Comparison of ENCODE assay signal across 8 mouse cellular contexts in genomic region chr6:89351441-89352137, GRCm38 (mm10). TPM values are rescaled to one million over a fixed set of nuclear protein-coding genes. Genes with fewer than 3 reads are reported as not detected.
A peak's percentile ranks its signal among the peaks of the same experiment; 100 is the strongest.
DNase-seq lines count a peak whose midpoint lies in the region.

No protein-coding gene starts in this region.

- peak; percentile 57 for DNase-seq in layer of hippocampus, adult 9-11 months
- no peak for DNase-seq in layer of hippocampus, postnatal 36 days
- DNase-seq in embryo, embryonic 10 days (ENCODE audit: low spot score), result peak; percentile 69
- peak; percentile 76 to 79 for DNase-seq in heart, adult 9 months (ENCODE audit: low spot score in 2 of 2)
- peak; percentile 67 for DNase-seq in kidney, adult 18-20 months
- DNase-seq in mesoderm, embryonic 11.5 days (ENCODE audit: low read depth, low spot score), result peak; percentile 68
- DNase-seq in testis, postnatal 14 days (ENCODE audit: low spot score), result peak; percentile 78
- DNase-seq in thymus, adult 18-20 months, result no peak

RNA-seq across cellular contexts. Expression of gene Plxna1, which starts 10.8 kb away (rescaled TPM):
- total RNA-seq in layer of hippocampus, postnatal 36 days (2021), result 100 to 1,000 TPM; 111 to 112 TPM

Comparison
In these comparisons a context has a peak if more than half of its experiments do, and no peak if none do; other contexts are left out.
1. DNase-seq: peak in layer of hippocampus, adult 9-11 months (single experiment), embryo, embryonic 10 days (single experiment), heart, adult 9 months (2 of 2), kidney, adult 18-20 months (single experiment), mesoderm, embryonic 11.5 days (single experiment) and testis, postnatal 14 days (single experiment); none in layer of hippocampus, postnatal 36 days (0 of 2) and thymus, adult 18-20 months (0 of 2).